Mouse (Mus musculus) kidney, postnatal 4 days (tissue): ENCODE measurements at regions not wholly inside any gene's neighbourhood (a gene's known extent, or its start where the extent isn't known, plus 50 kb on each side); places are given as distances from the start of the nearest gene placed in this dataset.
A peak's percentile ranks its signal among the peaks of the same experiment; 100 is the strongest.
"Not testable (repeated sequence)": the region's sequence is repeated elsewhere in the genome, so short reads cannot be mapped to it uniquely, and the experiment has no call there.

Experiments used
- DNase-seq, 2 experiments: peaks; one replicate each; pipeline ENCODE4 v3.0.0; 2021; ENCODE audit warnings: mixed read lengths in 2 of 2

GRCm38 (mm10) chr16:15368383-15369163, 51.3 kb downstream of the Gm21897 start:
- DNase-seq = no peak

DNA sequence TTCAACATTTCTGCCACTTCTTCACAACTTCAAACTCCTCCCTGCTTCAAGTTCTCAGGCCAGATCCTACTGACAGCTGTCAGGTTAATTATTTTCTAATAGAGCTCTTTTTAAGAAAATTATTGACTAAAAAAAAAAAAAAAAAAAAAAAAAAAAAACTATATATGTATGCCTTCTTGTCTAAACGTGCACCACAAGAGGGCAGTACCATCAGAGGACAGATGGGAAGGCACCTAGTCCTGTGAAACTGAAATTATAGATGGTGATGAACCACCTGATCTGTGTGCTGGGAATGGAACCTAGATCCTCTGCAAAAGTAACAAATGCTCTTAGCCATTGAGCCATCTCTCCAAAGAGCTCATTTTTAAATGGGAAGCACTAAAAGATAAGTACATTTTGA, 55.6 kb downstream of the Gm21897 start:
- no peak for DNase-seq

DNA sequence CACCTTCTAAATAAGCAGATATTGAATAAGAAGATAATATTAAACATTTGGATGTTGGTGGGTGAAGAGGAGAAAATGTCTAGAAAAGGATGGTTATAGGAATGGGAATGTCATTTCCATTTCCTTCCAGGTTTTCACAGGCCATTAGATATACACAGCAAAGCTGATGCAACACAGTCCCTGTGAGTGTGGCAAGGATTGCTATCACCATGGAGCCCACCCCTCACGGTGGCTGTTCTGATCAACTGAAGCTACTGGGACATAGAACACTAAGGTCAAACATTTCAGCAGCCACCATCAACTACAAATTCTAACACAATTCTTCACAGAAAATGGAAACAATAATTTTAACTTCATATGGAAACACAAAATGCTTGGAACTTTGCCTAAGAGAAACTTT, 56.7 kb downstream of the Gm21897 start:
- no peak for DNase-seq

- no peak for DNase-seq
Measured at GRCm38 (mm10) chr16:15385557-15386240, 68.4 kb downstream of the Gm21897 start.

- peak; percentile 15 to 28 for DNase-seq
Measured at GRCm38 (mm10) chr16:15386241-15386574, 69.0 kb downstream of the Gm21897 start.

- no peak for DNase-seq
Measured at GRCm38 (mm10) chr16:15389892-15390291, 72.6 kb downstream of the Gm21897 start.

DNA sequence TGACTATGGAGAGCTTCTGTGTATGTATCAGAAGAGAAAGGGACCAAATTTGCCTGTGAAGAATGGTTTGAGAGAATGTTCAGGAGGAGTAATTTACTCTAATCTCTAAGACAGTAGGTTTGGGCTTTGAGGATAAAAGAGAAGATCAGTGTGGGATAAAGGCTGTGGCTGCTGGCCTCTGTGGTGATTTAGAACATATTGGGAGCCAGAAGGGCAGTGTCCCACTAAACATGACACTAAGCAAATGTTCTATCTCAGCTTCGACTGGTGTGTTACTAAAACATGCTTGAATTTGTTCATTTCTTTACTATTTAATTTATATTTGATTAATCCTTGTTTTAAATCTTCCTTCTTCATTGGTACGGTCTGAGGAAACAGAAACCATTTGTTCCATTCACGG, 113.1 kb downstream of the Gm21897 start:
- peak; percentile 5 to 8 for DNase-seq

GRCm38 (mm10) chr16:15432681-15433080, 115.4 kb downstream of the Gm21897 start:
- no peak for DNase-seq

DNA sequence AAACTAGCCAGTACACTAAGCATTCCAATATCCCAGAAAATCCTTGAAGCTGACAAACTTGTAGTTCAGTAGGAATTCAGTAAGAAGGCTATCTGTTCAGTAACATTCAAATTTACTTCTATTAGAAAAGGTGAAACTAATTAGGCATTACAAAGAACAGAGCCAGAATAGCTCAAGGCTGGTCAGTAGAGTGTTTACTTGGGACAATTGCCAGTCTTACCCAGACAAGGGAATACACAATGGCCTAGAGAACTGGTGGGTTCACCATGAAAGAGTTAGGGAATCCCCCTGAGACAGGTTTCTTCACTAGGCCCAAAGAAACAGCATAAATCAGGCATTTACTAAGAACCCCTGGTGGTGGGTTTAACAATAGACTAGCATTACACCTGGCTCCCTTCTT, 145.6 kb downstream of the Gm21897 start:
- not testable (repeated sequence) for DNase-seq

GRCm38 (mm10) chr16:15473875-15474274, 156.6 kb downstream of the Gm21897 start:
- no peak for DNase-seq

DNA sequence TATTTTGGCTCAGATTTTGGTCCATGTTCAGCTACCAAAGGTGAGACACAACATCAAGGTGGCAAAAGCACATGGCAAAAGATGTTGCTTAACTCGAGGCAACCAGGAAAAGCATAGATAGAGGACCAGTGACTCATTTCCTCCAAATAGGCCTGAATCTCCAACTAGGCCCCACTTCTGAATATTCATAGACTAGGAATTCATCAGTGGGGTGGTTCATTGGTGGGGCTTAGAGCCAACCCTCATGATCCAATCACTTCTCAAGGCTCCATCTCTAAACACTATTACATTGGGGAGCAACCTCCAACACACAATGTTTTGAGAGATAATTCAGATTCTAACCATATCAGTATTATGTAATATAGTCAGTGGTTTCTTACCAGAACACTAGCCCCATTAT, 161.6 kb downstream of the Gm21897 start:
- no peak for DNase-seq

DNA sequence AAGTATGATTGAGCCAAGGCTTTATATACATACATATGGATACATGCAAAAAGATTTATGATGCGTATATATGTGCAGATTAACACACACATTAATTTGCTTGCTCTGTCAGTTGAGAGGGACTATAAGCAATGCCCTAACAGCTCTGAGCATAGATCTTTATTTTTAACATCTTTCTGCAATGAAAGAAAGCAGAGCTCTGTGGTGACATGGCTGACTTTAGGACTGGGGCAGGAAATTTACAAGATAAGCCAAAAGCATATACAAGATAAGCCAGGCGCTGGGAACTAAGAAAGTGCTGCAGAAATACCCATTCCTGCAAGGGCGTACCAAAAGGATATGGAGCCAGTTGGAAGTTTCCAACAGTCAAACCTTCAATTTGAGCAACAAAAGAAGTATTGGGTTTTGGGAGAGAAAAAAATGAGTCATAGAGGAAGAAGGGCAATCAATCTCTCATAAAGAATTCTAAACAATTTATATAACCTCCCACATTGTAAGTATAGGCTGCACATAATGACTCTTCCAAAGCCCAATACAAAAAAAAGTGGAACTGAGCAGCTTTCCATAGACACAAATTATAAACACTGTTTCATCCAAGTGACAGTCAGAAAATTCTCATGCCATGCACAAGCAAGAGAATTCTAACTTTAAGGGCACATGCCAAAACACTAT, 174.2 kb downstream of the Gm21897 start:
- DNase-seq = no peak

- DNase-seq = no peak
Measured at GRCm38 (mm10) chr16:15493236-15493635, 176.0 kb downstream of the Gm21897 start.
